Mouse (Mus musculus): Measurements from ENCODE around the gene Ap1g2.

DNA sequence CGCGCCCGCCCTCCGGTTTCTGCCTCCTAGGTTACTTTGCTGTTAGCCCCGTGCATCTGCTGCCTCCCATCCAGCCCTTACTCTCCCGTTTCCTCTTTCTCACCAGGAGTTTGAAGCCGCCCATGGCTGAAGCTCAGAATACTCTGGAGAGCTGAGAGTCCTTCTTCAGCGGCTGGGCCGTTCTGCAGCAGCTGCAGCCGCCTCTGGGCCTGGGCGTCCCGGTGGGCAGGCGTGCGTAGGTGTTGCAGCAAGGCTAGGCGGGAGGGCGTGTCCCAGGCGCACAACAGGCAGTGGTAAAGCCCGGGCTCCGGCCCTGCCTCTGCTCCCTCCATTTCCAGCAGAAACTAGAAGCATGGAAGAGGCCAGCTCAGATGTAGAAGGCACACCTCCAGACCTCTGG lies 34.6 kb downstream of the Ap1g2 start:
- TF ChIP-seq POLR2A (IDR thresholded peaks at IDR 0.05; ENCODE audit: insufficient read length, low read depth) (no peak), USF1 (IDR thresholded peaks at IDR 0.05; ENCODE audit: low read depth) (no peak), SRF (IDR thresholded peaks at IDR 0.05; ENCODE audit: control insufficient read depth, insufficient read length, low read depth) (no peak), MAX (IDR thresholded peaks at IDR 0.05; ENCODE audit: low read depth) (no peak), TCF12 (IDR thresholded peaks at IDR 0.05; ENCODE audit: insufficient read depth, poor library complexity, severe bottlenecking) (no peak), CEBPB (IDR thresholded peaks at IDR 0.05; ENCODE audit: insufficient read depth, poor library complexity, severe bottlenecking) (no peak), POLR2AphosphoS2 (IDR thresholded peaks at IDR 0.05; ENCODE audit: insufficient read length, low read depth) (no peak), REST (IDR thresholded peaks at IDR 0.05; ENCODE audit: insufficient read depth, insufficient read length) (no peak), MYOD1 (IDR thresholded peaks at IDR 0.05; ENCODE audit: control insufficient read depth in 1 of 3, insufficient read length in 2 of 3, low read depth in 2 of 3) (no peak), E2F4 (IDR thresholded peaks at IDR 0.05; ENCODE audit: insufficient read depth) (no peak)
